Mouse (Mus musculus): ENCODE data around the gene Soga1. TPM values are rescaled to one million over a fixed set of nuclear protein-coding genes. Genes with fewer than 3 reads are reported as not detected.
A peak's percentile ranks its signal among the peaks of the same experiment; 100 is the strongest.

The Soga1 gene
- total RNA-seq (2021): 1 to 10 TPM; 2.7 to 3.9 TPM
- long read RNA-seq, experiment 1: 0 reads
- long read RNA-seq, experiment 2, partial matches to known transcripts: 2 of 3 reads
- long read RNA-seq, experiment 2, other reads (novel, unspliced or antisense): 1 of 3 reads

- DNase-seq (ENCODE audit: low spot score): peak; percentile 76
These were observed at the start of gene Soga1 for GRCm38 (mm10) chr2:157078793-157079700. Soga1 (minus strand) TSS chr2:157079254.

- no peak for DNase-seq (ENCODE audit: low spot score)
These were observed 49.0 kb upstream of the Soga1 start for GRCm38 (mm10) chr2:157128072-157128471.

GRCm38 (mm10) chr2:157127370-157127769, 48.3 kb upstream of the Soga1 start:
- no peak for DNase-seq (ENCODE audit: low spot score)

GRCm38 (mm10) chr2:157125246-157125645, 46.2 kb upstream of the Soga1 start:
- no peak for DNase-seq (ENCODE audit: low spot score)

GRCm38 (mm10) chr2:157121766-157122165, 42.7 kb upstream of the Soga1 start:
- DNase-seq (ENCODE audit: low spot score): no peak

GRCm38 (mm10) chr2:157119075-157119474, 40.0 kb upstream of the Soga1 start:
- no peak for DNase-seq (ENCODE audit: low spot score)

- DNase-seq (ENCODE audit: low spot score): no peak
These were observed 39.5 kb upstream of the Soga1 start for GRCm38 (mm10) chr2:157118556-157118955.

GRCm38 (mm10) chr2:157116964-157117363, 37.9 kb upstream of the Soga1 start:
- no peak for DNase-seq (ENCODE audit: low spot score)

GRCm38 (mm10) chr2:157108236-157108635, 29.2 kb upstream of the Soga1 start:
- DNase-seq (ENCODE audit: low spot score): no peak

GRCm38 (mm10) chr2:157104454-157104853, 25.4 kb upstream of the Soga1 start:
- no peak for DNase-seq (ENCODE audit: low spot score)

- no peak for DNase-seq (ENCODE audit: low spot score)
These were observed 23.2 kb upstream of the Soga1 start for GRCm38 (mm10) chr2:157102256-157102655.

GRCm38 (mm10) chr2:157101650-157102049, 22.6 kb upstream of the Soga1 start:
- DNase-seq (ENCODE audit: low spot score): no peak

GRCm38 (mm10) chr2:157100319-157100605, 21.2 kb upstream of the Soga1 start:
- DNase-seq (ENCODE audit: low spot score): no peak

- no peak for DNase-seq (ENCODE audit: low spot score)
These were observed 20.7 kb upstream of the Soga1 start for GRCm38 (mm10) chr2:157099532-157100318.

- DNase-seq (ENCODE audit: low spot score): peak; percentile 72
These were observed 16.1 kb upstream of the Soga1 start for GRCm38 (mm10) chr2:157095005-157095755.

GRCm38 (mm10) chr2:157092024-157092423, 13.0 kb upstream of the Soga1 start:
- DNase-seq (ENCODE audit: low spot score): no peak

- DNase-seq (ENCODE audit: low spot score): no peak
These were observed 8.7 kb upstream of the Soga1 start for GRCm38 (mm10) chr2:157087536-157088317.

GRCm38 (mm10) chr2:157086796-157087195, 7.7 kb upstream of the Soga1 start, which contains the start of gene Tldc2:
Tldc2 (plus strand) TSS chr2:157087055.
- DNase-seq (ENCODE audit: low spot score): no peak

GRCm38 (mm10) chr2:157084831-157085585, 6.0 kb upstream of the Soga1 start:
- no peak for DNase-seq (ENCODE audit: low spot score)

GRCm38 (mm10) chr2:157081960-157082359, 2.9 kb upstream of the Soga1 start:
- no peak for DNase-seq (ENCODE audit: low spot score)

All from gastrocnemius, adult 18-20 months (tissue).